Mouse (Mus musculus): Measurements from ENCODE around the gene Oxct2a. TPM values are rescaled to one million over a fixed set of nuclear protein-coding genes. Genes with fewer than 3 reads are reported as not detected.

Gene Oxct2a
- total and polyA plus RNA-seq, 3 experiments: 0.08 TPM; not detected in 2

GRCm38 (mm10) chr4:123282500-123282899 is 40.9 kb downstream of the Oxct2a start (continued):
- TF ChIP-seq ZKSCAN1 (IDR thresholded peaks at IDR 0.05; ENCODE audit: borderline replicate concordance, low read depth, low read length): no peak
- peak; percentile 77; the same call in 1 of the 2 replicates for TF ChIP-seq TCF12 (IDR thresholded peaks at IDR 0.05; ENCODE audit: low read depth, low read length)
- TF ChIP-seq SIN3A (IDR thresholded peaks at IDR 0.05; ENCODE audit: low read length): peak; percentile 54; the same call in 1 of the 2 replicates
- TF ChIP-seq MAZ (IDR thresholded peaks at IDR 0.05; ENCODE audit: low read depth, low read length): peak; percentile 84; the same call in 1 of the 2 replicates
- peak; percentile 43; the same call in 1 of the 2 replicates for TF ChIP-seq BHLHE40 (IDR thresholded peaks at IDR 0.05; ENCODE audit: low read depth, low read length)
- TF ChIP-seq IRF4 (IDR thresholded peaks at IDR 0.05; ENCODE audit: low read depth, low read length): no peak
- no peak for TF ChIP-seq CHD2 (IDR thresholded peaks at IDR 0.05; ENCODE audit: low read length)
- peak; percentile 57; the same call in 1 of the 2 replicates for TF ChIP-seq MEF2A (IDR thresholded peaks at IDR 0.05; ENCODE audit: borderline replicate concordance, low read depth, low read length)

- no peak overlapping the region for H3K9ac ChIP-seq (ENCODE audit: insufficient read depth, low read depth)
- DNase-seq (ENCODE audit: extremely low read depth): no peak
- TF ChIP-seq RCOR1 (conservative IDR thresholded peaks at IDR 0.05; ENCODE audit: low read depth, low read length) (no peak), JUND (conservative IDR thresholded peaks at IDR 0.05; ENCODE audit: low read depth, low read length) (no peak), BHLHE40 (IDR thresholded peaks at IDR 0.05; ENCODE audit: low read depth, low read length) (no peak), TCF12 (IDR thresholded peaks at IDR 0.05; ENCODE audit: low read depth, low read length) (no peak), USF1 (IDR thresholded peaks at IDR 0.05; ENCODE audit: low read depth, low read length) (no peak), GABPA (IDR thresholded peaks at IDR 0.05; ENCODE audit: insufficient replicate concordance, low read depth, low read length) (no peak), ELF1 (IDR thresholded peaks at IDR 0.05; ENCODE audit: low read depth, low read length) (no peak), CHD1 (IDR thresholded peaks at IDR 0.05; ENCODE audit: low read depth, low read length) (no peak), MAX (IDR thresholded peaks at IDR 0.05; ENCODE audit: low read length) (no peak), RAD21 (IDR thresholded peaks at IDR 0.05; ENCODE audit: low read depth, low read length) (no peak), MYC (IDR thresholded peaks at IDR 0.05; ENCODE audit: low read depth, low read length) (no peak), IRF4 (IDR thresholded peaks at IDR 0.05; ENCODE audit: low read depth, low read length) (no peak), KAT2A (IDR thresholded peaks at IDR 0.05; ENCODE audit: insufficient replicate concordance, low read length) (no peak), TBP (conservative IDR thresholded peaks at IDR 0.05; ENCODE audit: low read depth, low read length) (no peak), MEF2A (IDR thresholded peaks at IDR 0.05; ENCODE audit: borderline replicate concordance, low read depth, low read length) (no peak), EP300 (IDR thresholded peaks at IDR 0.05; ENCODE audit: low read length) (no peak), UBTF (IDR thresholded peaks at IDR 0.05; ENCODE audit: low read depth, low read length) (no peak)
- H3K79me2 ChIP-seq (replicated peaks; ENCODE audit: control insufficient read depth, extremely low read depth, insufficient read depth, poor library complexity, severe bottlenecking): peaks cover 22% of the 10 kb centered on the region
- H3K36me3 ChIP-seq (replicated peaks in 1 of 2; ENCODE audit: control insufficient read depth in 1 of 2, insufficient read depth in 1 of 2, low read length in 1 of 2): peaks cover 0 to 15% of the 10 kb centered on the region in 2 experiments
- dilution Hi-C loops (cut with MboI; ENCODE audit: extremely low pct_ligation_motif_present, extremely low pct_unique_long_range_greater_than_20kb, low sequenced_read_pairs) (no loop called here), in situ Hi-C loops (cut with MboI; ENCODE audit: low pct_ligation_motif_present, low pct_unique_long_range_greater_than_20kb, low sequenced_read_pairs) (loop anchor here (25.0 kb wide), 1 partner anchor 557 kb away; no protein-coding TSS in a partner anchor)
- H3K4me2 ChIP-seq (ENCODE audit: insufficient read depth, low read depth, poor library complexity, severe bottlenecking): no peak overlapping the region
- H3K27ac ChIP-seq (ENCODE audit: insufficient read depth, low read depth): no peak overlapping the region
- H3K4me1 ChIP-seq (ENCODE audit: control insufficient read depth in 1 of 2, insufficient read depth in 2 of 2): peaks cover under 1 to 5% of the 10 kb centered on the region in 2 experiments; a peak in 3 of 4 replicates
- H3K9me3 ChIP-seq (replicated peaks; ENCODE audit: low read length): no peaks in the 10 kb centered on the region
- H3K4me3 ChIP-seq (replicated peaks in 1 of 3; ENCODE audit: low read depth in 2 of 3, low read length in 2 of 3, poor library complexity in 1 of 3): no peak overlapping the region
- H3K27me3 ChIP-seq (replicated peaks): peaks cover 6% of the 10 kb centered on the region
Observed at GRCm38 (mm10) chr4:123280117-123280516, 43.3 kb downstream of the Oxct2a start.

Other genes starting within 250 kb of the Oxct2a start
- gene Bmp8b, start 218.5 kb downstream of the Oxct2a start, total RNA-seq (2012; rRNA removed): not detected in 2 replicates
- not detected in 2 replicates for gene Bmp8b, start 218.5 kb downstream of the Oxct2a start, total RNA-seq (2014; rRNA removed)
- 0.12 TPM in 1 of 2 replicates, not detected in the other for gene Bmp8b, start 218.5 kb downstream of the Oxct2a start, polyA plus RNA-seq (2012; ENCODE audit: insufficient read length, low read depth)
- not detected in 2 replicates for gene Oxct2b, start 207.4 kb downstream of the Oxct2a start, total RNA-seq (2012; rRNA removed)
- gene Oxct2b, start 207.4 kb downstream of the Oxct2a start, total RNA-seq (2014; rRNA removed): not detected in 2 replicates
- not detected in 2 replicates for gene Oxct2b, start 207.4 kb downstream of the Oxct2a start, polyA plus RNA-seq (2012; ENCODE audit: insufficient read length, low read depth)
- gene Ppie, start 183.7 kb downstream of the Oxct2a start, total RNA-seq (2012; rRNA removed): 86.8 and 94.0 TPM in 2 replicates
- 84.5 and 89.4 TPM in 2 replicates for gene Ppie, start 183.7 kb downstream of the Oxct2a start, total RNA-seq (2014; rRNA removed)
- 68.3 and 69.7 TPM in 2 replicates for gene Ppie, start 183.7 kb downstream of the Oxct2a start, polyA plus RNA-seq (2012; ENCODE audit: insufficient read length, low read depth)
- not detected in 2 replicates for gene Hpcal4, start 140.4 kb downstream of the Oxct2a start, total RNA-seq (2012; rRNA removed)
- gene Hpcal4, start 140.4 kb downstream of the Oxct2a start, total RNA-seq (2014; rRNA removed): not detected in 2 replicates
- gene Hpcal4, start 140.4 kb downstream of the Oxct2a start, polyA plus RNA-seq (2012; ENCODE audit: insufficient read length, low read depth): not detected in 2 replicates
- not detected in 2 replicates for gene Nt5c1a, start 122.1 kb downstream of the Oxct2a start, total RNA-seq (2012; rRNA removed)
- not detected in 2 replicates for gene Nt5c1a, start 122.1 kb downstream of the Oxct2a start, total RNA-seq (2014; rRNA removed)
- gene Nt5c1a, start 122.1 kb downstream of the Oxct2a start, polyA plus RNA-seq (2012; ENCODE audit: insufficient read length, low read depth): not detected in 2 replicates
- not detected in 2 replicates for gene Heyl, start 90.1 kb downstream of the Oxct2a start, total RNA-seq (2012; rRNA removed)
- gene Heyl, start 90.1 kb downstream of the Oxct2a start, total RNA-seq (2014; rRNA removed): not detected in 2 replicates
- gene Heyl, start 90.1 kb downstream of the Oxct2a start, polyA plus RNA-seq (2012; ENCODE audit: insufficient read length, low read depth): not detected in 2 replicates
- gene Pabpc4, start 61.3 kb downstream of the Oxct2a start, total RNA-seq (2012; rRNA removed): 318 and 326 TPM in 2 replicates
- gene Pabpc4, start 61.3 kb downstream of the Oxct2a start, total RNA-seq (2014; rRNA removed): 206 and 207 TPM in 2 replicates
- 370 and 444 TPM in 2 replicates for gene Pabpc4, start 61.3 kb downstream of the Oxct2a start, polyA plus RNA-seq (2012; ENCODE audit: insufficient read length, low read depth)
- gene Bmp8a, start 19.6 kb upstream of the Oxct2a start, total RNA-seq (2012; rRNA removed): 0.68 and 0.71 TPM in 2 replicates
- 0.26 and 0.30 TPM in 2 replicates for gene Bmp8a, start 19.6 kb upstream of the Oxct2a start, total RNA-seq (2014; rRNA removed)
- 0.76 and 0.86 TPM in 2 replicates for gene Bmp8a, start 19.6 kb upstream of the Oxct2a start, polyA plus RNA-seq (2012; ENCODE audit: insufficient read length, low read depth)